Mouse (Mus musculus) mature B cell (primary cell): ENCODE data around the gene Jagn1.

Experiments
- in situ Hi-C: fragments of 300-500 bp; cut with MboI; formaldehyde crosslinking; loops from 2 replicates; pipeline ENCODE4 v1.14.3; 2019

Gene Jagn1

GRCm38 (mm10) chr6:113473715-113474114 lies 31.3 kb downstream of the Jagn1 start:
- in situ Hi-C loops: no loop called here

GRCm38 (mm10) chr6:113477353-113477752 lies 35.0 kb downstream of the Jagn1 start:
- in situ Hi-C loops: no loop called here

DNA sequence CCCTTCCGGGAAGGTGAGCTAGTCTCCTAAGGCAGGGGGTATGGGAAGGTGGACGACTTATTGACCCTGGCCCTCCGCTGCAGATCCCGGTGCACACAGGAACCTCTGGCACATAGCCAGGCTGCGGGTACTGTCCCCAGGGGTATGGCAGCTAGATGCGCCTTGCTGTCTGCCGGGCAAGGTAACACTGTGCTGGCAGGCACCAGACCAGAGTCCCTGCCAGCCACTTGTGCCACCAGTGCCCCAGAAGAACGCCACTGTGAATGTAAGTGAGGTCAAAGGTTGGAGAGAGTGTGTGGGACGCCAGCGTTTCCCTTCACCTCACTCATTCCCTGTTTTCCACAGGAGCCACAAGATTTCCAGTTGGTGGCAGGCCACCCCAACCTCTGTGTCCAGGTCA lies 36.5 kb downstream of the Jagn1 start:
- in situ Hi-C loops: no loop called here

DNA sequence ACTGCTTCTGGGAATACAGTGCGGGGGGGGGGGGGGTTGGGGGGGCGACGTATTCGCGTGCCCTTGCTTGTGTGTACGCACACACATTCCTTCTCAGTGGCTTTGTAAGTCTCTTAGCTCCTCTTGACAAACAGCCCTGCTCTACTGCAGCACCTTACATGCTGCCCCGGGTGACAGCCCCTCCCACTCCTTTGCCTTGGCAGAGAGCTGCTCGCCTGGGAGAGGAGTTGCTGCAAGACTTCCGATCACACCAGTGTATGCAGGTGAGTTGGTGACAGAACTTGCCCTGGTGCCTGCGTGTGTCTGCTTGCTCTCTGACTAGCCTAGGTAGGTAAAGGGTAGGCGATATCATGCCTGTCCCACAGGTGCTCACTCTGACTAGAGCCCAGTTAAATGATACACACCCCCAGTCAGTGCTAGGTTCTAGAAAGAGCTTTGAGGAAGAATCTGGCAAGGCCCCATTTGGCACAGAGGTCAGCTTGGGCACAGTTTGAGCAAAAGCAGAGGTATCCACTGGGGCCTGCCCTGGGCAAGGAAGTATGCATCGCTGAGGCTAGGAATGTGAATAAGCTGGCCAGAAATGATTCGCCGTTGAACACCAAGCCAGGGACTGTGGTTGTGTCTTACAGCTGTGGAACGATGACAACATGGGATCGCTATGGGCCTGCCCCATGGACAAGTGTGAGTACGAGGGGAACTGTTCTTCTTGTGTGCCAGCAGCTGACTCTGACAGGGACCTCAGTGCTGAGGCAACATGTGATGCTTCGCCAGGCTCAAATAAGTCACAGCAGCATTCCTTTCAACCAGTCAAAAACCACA lies 38.4 kb downstream of the Jagn1 start:
- in situ Hi-C loops: no loop called here

DNA sequence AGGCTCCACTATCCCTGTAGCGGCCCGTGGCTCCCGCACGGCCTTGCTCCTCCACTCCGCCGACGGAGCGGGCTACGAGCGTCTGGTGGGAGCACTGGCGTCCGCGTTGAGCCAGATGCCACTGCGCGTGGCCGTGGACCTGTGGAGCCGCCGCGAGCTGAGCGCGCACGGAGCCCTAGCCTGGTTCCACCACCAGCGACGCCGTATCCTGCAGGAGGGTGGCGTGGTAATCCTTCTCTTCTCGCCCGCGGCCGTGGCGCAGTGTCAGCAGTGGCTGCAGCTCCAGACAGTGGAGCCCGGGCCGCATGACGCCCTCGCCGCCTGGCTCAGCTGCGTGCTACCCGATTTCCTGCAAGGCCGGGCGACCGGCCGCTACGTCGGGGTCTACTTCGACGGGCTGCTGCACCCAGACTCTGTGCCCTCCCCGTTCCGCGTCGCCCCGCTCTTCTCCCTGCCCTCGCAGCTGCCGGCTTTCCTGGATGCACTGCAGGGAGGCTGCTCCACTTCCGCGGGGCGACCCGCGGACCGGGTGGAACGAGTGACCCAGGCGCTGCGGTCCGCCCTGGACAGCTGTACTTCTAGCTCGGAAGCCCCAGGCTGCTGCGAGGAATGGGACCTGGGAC lies 40.2 kb downstream of the Jagn1 start:
- in situ Hi-C loops: no loop called here

DNA sequence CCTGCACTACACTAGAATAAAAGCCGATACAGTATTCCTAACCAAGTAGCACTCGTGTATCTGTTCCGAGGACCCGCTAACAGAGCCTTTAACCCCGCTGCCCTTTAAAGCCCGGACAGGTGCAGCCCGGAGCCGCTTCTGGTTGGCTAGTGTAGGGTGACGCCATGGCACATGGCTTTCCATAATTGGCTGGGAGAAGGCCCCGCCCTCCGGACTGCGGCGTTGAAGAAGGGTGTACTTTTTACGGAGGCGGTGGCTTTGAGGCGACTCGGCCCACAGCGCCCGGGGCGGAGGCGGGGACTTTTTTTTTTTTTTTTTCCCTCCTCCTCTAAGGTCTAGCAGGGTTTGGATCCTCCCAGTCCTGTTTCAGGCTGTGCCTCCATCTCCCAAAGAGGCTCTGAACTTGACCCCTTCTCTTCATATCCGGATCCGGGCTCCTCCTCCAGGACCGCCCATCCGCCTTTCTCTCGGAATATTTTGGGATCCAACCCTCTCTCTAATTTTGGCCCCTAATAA lies 40.8 kb downstream of the Jagn1 start, which contains the start of gene Creld1:
Creld1 (plus strand) TSS at position 198 of the 516 bp plus-strand sequence.
- in situ Hi-C loops: no loop called here

DNA sequence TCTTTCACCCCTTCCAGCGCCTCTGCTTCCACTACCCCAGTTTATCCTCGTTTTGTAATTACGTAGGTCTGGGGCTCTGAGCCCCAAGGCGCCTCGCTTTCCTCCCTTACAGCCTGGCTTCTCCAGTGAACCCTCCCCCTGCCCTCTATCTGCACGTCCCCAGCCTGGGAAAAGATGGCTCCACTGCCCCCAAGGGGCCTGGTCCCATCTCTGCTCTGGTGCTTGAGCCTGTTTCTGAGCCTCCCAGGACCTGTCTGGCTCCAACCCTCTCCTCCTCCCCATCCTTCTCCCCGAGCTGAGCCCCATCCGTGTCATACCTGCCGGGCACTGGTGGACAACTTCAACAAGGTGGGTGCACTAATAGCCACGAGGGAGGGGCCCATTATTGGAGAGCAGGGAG lies 41.4 kb downstream of the Jagn1 start:
- in situ Hi-C loops: no loop called here

DNA sequence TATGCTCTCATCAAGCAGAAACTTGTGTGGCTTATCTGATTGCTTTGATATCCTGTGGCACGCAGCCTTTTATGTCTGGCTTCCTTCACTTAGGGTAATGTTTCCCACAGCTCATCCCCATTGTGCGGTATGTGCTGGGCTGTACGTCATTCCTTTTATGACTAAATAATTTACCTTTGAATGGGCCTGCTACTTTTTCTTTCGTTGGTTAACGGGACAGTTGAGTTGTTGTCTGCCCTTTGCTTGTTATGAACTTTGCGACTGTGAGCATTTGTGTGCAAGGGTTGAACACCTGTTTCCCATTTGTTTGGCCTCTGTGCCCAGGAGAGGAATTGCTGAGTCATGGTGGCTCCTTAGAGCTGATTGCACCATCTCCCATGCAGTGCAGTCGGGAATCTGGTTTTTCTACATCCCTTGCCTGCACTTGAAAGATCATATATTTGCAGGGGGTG lies 44.8 kb downstream of the Jagn1 start:
- in situ Hi-C loops: no loop called here

DNA sequence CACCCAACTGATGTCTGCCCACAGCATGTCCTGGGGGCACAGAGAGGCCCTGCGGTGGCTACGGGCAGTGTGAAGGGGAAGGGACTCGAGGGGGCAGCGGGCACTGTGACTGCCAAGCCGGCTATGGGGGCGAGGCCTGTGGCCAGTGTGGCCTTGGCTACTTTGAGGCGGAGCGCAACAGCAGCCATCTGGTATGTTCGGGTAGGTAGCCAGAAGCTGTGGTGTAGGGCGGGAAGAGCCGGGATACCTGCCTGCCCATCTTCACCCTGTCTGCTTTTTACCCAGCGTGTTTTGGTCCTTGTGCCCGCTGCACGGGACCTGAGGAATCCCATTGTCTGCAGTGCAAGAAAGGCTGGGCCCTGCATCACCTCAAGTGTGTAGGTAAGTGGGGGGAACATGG lies 47.0 kb downstream of the Jagn1 start:
- in situ Hi-C loops: no loop called here

GRCm38 (mm10) chr6:113492101-113492864 lies 49.9 kb downstream of the Jagn1 start:
- in situ Hi-C loops: no loop called here

- in situ Hi-C loops: no loop called here
These were observed 52.0 kb downstream of the Jagn1 start for GRCm38 (mm10) chr6:113494258-113494788.

- in situ Hi-C loops: no loop called here
These were observed 52.8 kb downstream of the Jagn1 start for GRCm38 (mm10) chr6:113495071-113495675.
